Mouse (Mus musculus): ENCODE data around the gene Wdr63. TPM values are rescaled to one million over a fixed set of nuclear protein-coding genes. Genes with fewer than 3 reads are reported as not detected.

Gene Wdr63
- polyA plus RNA-seq, 1 experiment from 2014 or later: not detected

GRCm38 (mm10) chr3:146057131-146057530, 50.8 kb downstream of the Wdr63 start:
- Histone ChIP-seq H3K9me3 (ENCODE audit: control insufficient read depth, low read depth, low read length) (no peaks in the 10 kb centered on the region), H3K36me3 (ENCODE audit: control insufficient read depth, insufficient read depth, low read length) (no peaks in the 10 kb centered on the region), H3K27me3 (ENCODE audit: control insufficient read depth, insufficient read depth, low read length) (no peaks in the 10 kb centered on the region), H3K4me3 (ENCODE audit: low read depth, low read length) (no peak overlapping the region), H3K4me1 (ENCODE audit: control insufficient read depth, insufficient read depth, low read length) (no peaks in the 10 kb centered on the region), H3K27ac (ENCODE audit: low read length) (no peak overlapping the region), H3K4me2 (replicated peaks; ENCODE audit: low read depth, low read length) (no peak overlapping the region), H3K9ac (replicated peaks; ENCODE audit: low read depth, low read length) (no peak overlapping the region)
- no peak for ATAC-seq (ENCODE audit: insufficient number of reproducible peaks, insufficient read depth, low FRiP score, low read depth)
- 66% methylated on average over 7 of the region's 7 CpGs for WGBS

DNA sequence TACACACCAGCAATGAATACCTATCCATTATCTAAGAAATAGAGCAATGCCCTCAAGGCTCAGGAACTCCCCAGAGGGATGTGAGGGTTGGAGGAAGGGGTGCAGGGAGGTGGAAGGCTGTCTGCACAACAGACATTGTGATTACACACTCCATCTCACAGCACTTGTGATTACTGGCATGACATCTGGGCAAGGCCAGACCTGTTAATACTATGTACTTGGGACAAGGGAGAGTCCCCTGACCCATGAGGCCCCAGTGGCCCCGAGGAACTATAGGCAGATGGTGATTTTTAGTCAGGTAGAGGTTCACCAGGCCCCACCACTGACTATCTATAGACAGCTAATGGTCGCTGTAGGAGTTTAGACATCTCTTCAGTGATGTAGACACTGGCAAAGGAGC, 54.1 kb downstream of the Wdr63 start:
- 75% methylated on average over 2 of the region's 2 CpGs for WGBS
- Histone ChIP-seq H3K4me2 (replicated peaks; ENCODE audit: low read depth, low read length) (no peak overlapping the region), H3K9ac (replicated peaks; ENCODE audit: low read depth, low read length) (no peak overlapping the region), H3K36me3 (ENCODE audit: control insufficient read depth, insufficient read depth, low read length) (no peaks in the 10 kb centered on the region), H3K27ac (ENCODE audit: low read length) (no peak overlapping the region), H3K4me3 (ENCODE audit: low read depth, low read length) (no peak overlapping the region), H3K27me3 (ENCODE audit: control insufficient read depth, insufficient read depth, low read length) (no peaks in the 10 kb centered on the region), H3K4me1 (ENCODE audit: control insufficient read depth, insufficient read depth, low read length) (0 out of 2 replicates have a peak, but pooled peaks cover 2% of the 10 kb centered on the region), H3K9me3 (ENCODE audit: control insufficient read depth, low read depth, low read length) (no peaks in the 10 kb centered on the region)
- ATAC-seq (ENCODE audit: insufficient number of reproducible peaks, insufficient read depth, low FRiP score, low read depth): no peak

GRCm38 (mm10) chr3:146053082-146053814, 54.7 kb downstream of the Wdr63 start:
- ATAC-seq (ENCODE audit: insufficient number of reproducible peaks, insufficient read depth, low FRiP score, low read depth): no peak
- Histone ChIP-seq H3K4me3 (ENCODE audit: low read depth, low read length) (no peak overlapping the region), H3K9me3 (ENCODE audit: control insufficient read depth, low read depth, low read length) (no peaks in the 10 kb centered on the region), H3K4me2 (replicated peaks; ENCODE audit: low read depth, low read length) (no peak overlapping the region), H3K4me1 (ENCODE audit: control insufficient read depth, insufficient read depth, low read length) (0 out of 2 replicates have a peak, but pooled peaks cover 2% of the 10 kb centered on the region), H3K27me3 (ENCODE audit: control insufficient read depth, insufficient read depth, low read length) (no peaks in the 10 kb centered on the region), H3K9ac (replicated peaks; ENCODE audit: low read depth, low read length) (no peak overlapping the region), H3K36me3 (ENCODE audit: control insufficient read depth, insufficient read depth, low read length) (no peaks in the 10 kb centered on the region), H3K27ac (ENCODE audit: low read length) (no peak overlapping the region)
- WGBS: 60% methylated on average over 6 of the region's 6 CpGs

- Histone ChIP-seq H3K4me2 (replicated peaks; ENCODE audit: low read depth, low read length) (no peak overlapping the region), H3K4me3 (ENCODE audit: low read depth, low read length) (no peak overlapping the region), H3K27ac (ENCODE audit: low read length) (no peak overlapping the region), H3K36me3 (ENCODE audit: control insufficient read depth, insufficient read depth, low read length) (no peaks in the 10 kb centered on the region), H3K9me3 (ENCODE audit: control insufficient read depth, low read depth, low read length) (no peaks in the 10 kb centered on the region), H3K4me1 (ENCODE audit: control insufficient read depth, insufficient read depth, low read length) (0 out of 2 replicates have a peak, but pooled peaks cover 5% of the 10 kb centered on the region), H3K27me3 (ENCODE audit: control insufficient read depth, insufficient read depth, low read length) (no peaks in the 10 kb centered on the region), H3K9ac (replicated peaks; ENCODE audit: low read depth, low read length) (no peak overlapping the region)
- no peak for ATAC-seq (ENCODE audit: insufficient number of reproducible peaks, insufficient read depth, low FRiP score, low read depth)
- 60% methylated on average over 11 of the region's 11 CpGs for WGBS
Observed at GRCm38 (mm10) chr3:146051277-146052007, 56.5 kb downstream of the Wdr63 start.

DNA sequence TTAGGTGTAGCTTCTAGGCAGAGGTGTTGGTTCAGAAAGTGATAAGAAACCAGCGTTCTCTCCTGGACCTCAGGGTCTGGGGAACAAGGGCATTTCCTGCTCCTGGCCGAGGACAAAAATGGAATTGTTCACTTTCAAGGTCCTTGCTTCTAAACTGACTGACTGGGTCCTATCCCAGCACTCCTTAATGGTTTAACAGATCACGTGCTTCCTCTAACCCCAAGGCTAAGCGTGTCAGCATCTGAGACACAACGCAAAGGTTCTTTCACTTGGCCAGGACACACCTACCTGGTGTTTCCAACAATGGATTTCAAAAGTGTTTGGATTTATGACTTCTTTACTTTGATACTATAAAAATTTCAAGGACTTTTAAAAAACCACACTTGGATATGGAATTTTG, 58.0 kb downstream of the Wdr63 start:
- Histone ChIP-seq H3K27ac (ENCODE audit: low read length) (no peak overlapping the region), H3K27me3 (ENCODE audit: control insufficient read depth, insufficient read depth, low read length) (no peaks in the 10 kb centered on the region), H3K9ac (replicated peaks; ENCODE audit: low read depth, low read length) (no peak overlapping the region), H3K4me3 (ENCODE audit: low read depth, low read length) (no peak overlapping the region), H3K4me1 (ENCODE audit: control insufficient read depth, insufficient read depth, low read length) (0 out of 2 replicates have a peak, but pooled peaks cover 5% of the 10 kb centered on the region), H3K36me3 (ENCODE audit: control insufficient read depth, insufficient read depth, low read length) (no peaks in the 10 kb centered on the region), H3K4me2 (replicated peaks; ENCODE audit: low read depth, low read length) (no peak overlapping the region), H3K9me3 (ENCODE audit: control insufficient read depth, low read depth, low read length) (no peaks in the 10 kb centered on the region)
- ATAC-seq (ENCODE audit: insufficient number of reproducible peaks, insufficient read depth, low FRiP score, low read depth): no peak
- 74% methylated on average over 5 of the region's 5 CpGs for WGBS

- WGBS: 22% methylated on average over 15 of the region's 15 CpGs
- Histone ChIP-seq H3K4me3 (ENCODE audit: low read depth, low read length) (0 out of 2 replicates have a peak overlapping the region, but pooled peaks have one; percentile 1), H3K27ac (ENCODE audit: low read length) (no peak overlapping the region), H3K9me3 (ENCODE audit: control insufficient read depth, low read depth, low read length) (no peaks in the 10 kb centered on the region), H3K27me3 (ENCODE audit: control insufficient read depth, insufficient read depth, low read length) (no peaks in the 10 kb centered on the region), H3K9ac (replicated peaks; ENCODE audit: low read depth, low read length) (no peak overlapping the region), H3K36me3 (ENCODE audit: control insufficient read depth, insufficient read depth, low read length) (no peaks in the 10 kb centered on the region), H3K4me1 (ENCODE audit: control insufficient read depth, insufficient read depth, low read length) (0 out of 2 replicates have a peak, but pooled peaks cover 5% of the 10 kb centered on the region), H3K4me2 (replicated peaks; ENCODE audit: low read depth, low read length) (peak overlapping the region; percentile 13; the same call in 1 of the 2 replicates)
- peak; percentile 49; the same call in 1 of the 2 replicates for ATAC-seq (ENCODE audit: insufficient number of reproducible peaks, insufficient read depth, low FRiP score, low read depth)
Observed at GRCm38 (mm10) chr3:146047704-146048207, 60.2 kb downstream of the Wdr63 start.

GRCm38 (mm10) chr3:146046076-146046475, 61.9 kb downstream of the Wdr63 start:
- H3K9me3 ChIP-seq (ENCODE audit: control insufficient read depth, low read depth, low read length): no peaks in the 10 kb centered on the region
- no peak overlapping the region for H3K4me2 ChIP-seq (replicated peaks; ENCODE audit: low read depth, low read length)
- H3K36me3 ChIP-seq (ENCODE audit: control insufficient read depth, insufficient read depth, low read length): no peaks in the 10 kb centered on the region
- H3K4me3 ChIP-seq (ENCODE audit: low read depth, low read length): no peak overlapping the region
- H3K9ac ChIP-seq (replicated peaks; ENCODE audit: low read depth, low read length): no peak overlapping the region
- no peak overlapping the region for H3K27ac ChIP-seq (ENCODE audit: low read length)
- H3K4me1 ChIP-seq (ENCODE audit: control insufficient read depth, insufficient read depth, low read length): 0 out of 2 replicates have a peak, but pooled peaks cover 3% of the 10 kb centered on the region
- H3K27me3 ChIP-seq (ENCODE audit: control insufficient read depth, insufficient read depth, low read length): no peaks in the 10 kb centered on the region
- WGBS: 86% methylated on average over 11 of the region's 11 CpGs
- no peak for ATAC-seq (ENCODE audit: insufficient number of reproducible peaks, insufficient read depth, low FRiP score, low read depth)

GRCm38 (mm10) chr3:146044977-146045376, 63.0 kb downstream of the Wdr63 start:
- H3K36me3 ChIP-seq (ENCODE audit: control insufficient read depth, insufficient read depth, low read length): no peaks in the 10 kb centered on the region
- no peaks in the 10 kb centered on the region for H3K27me3 ChIP-seq (ENCODE audit: control insufficient read depth, insufficient read depth, low read length)
- H3K4me3 ChIP-seq (ENCODE audit: low read depth, low read length): no peak overlapping the region
- 0 out of 2 replicates have a peak, but pooled peaks cover 3% of the 10 kb centered on the region for H3K4me1 ChIP-seq (ENCODE audit: control insufficient read depth, insufficient read depth, low read length)
- H3K4me2 ChIP-seq (replicated peaks; ENCODE audit: low read depth, low read length): no peak overlapping the region
- 34% methylated on average over 11 of the region's 11 CpGs for WGBS
- no peak overlapping the region for H3K27ac ChIP-seq (ENCODE audit: low read length)
- H3K9me3 ChIP-seq (ENCODE audit: control insufficient read depth, low read depth, low read length): no peaks in the 10 kb centered on the region
- no peak overlapping the region for H3K9ac ChIP-seq (replicated peaks; ENCODE audit: low read depth, low read length)
- 0 out of 2 replicates have a peak, but pooled peaks have one; percentile 29 for ATAC-seq (ENCODE audit: insufficient number of reproducible peaks, insufficient read depth, low FRiP score, low read depth)

Measured in stomach, embryonic 14.5 days (tissue).